Mouse (Mus musculus) brain, embryonic 14.5 days (tissue): Measurements from ENCODE around the gene Klhl8.

ENCODE experiments used
- CTCF ChIP-seq: fragments of 200-500 bp; IDR thresholded peaks from 2 replicates; pipeline ENCODE4 v1.5.1; 2012; ENCODE audit warnings: inconsistent platforms, mild to moderate bottlenecking, moderate library complexity, borderline replicate concordance; ENCODE audit not compliant: insufficient read depth, insufficient read length; ENCODE audit errors: extremely low read depth
- POLR2A ChIP-seq: fragments of 200-500 bp; IDR thresholded peaks from 2 replicates; pipeline ENCODE4 v1.6.1; 2012; ENCODE audit warnings: mild to moderate bottlenecking, inconsistent platforms, borderline replicate concordance; ENCODE audit not compliant: poor library complexity, insufficient read depth, insufficient read length, severe bottlenecking; ENCODE audit errors: extremely low read depth

GRCm38 (mm10) chr5:103857151-103857550 is 53.9 kb downstream of the Klhl8 start:
- no peak for TF ChIP-seq CTCF
- no peak for TF ChIP-seq POLR2A
